Mouse (Mus musculus) adrenal gland, postnatal 10 days (tissue): ENCODE results near the gene Mybl2. TPM values are rescaled to one million over a fixed set of nuclear protein-coding genes. Genes with fewer than 3 reads are reported as not detected.
"Not testable (repeated sequence)": the region's sequence is repeated elsewhere in the genome, so short reads cannot be mapped to it uniquely, and the experiment has no call there.

Source experiments
- DNase-seq: peaks from one replicate; pipeline ENCODE4 v3.0.0; 2021; ENCODE audit warnings: mixed read lengths
- long read RNA-seq, 2 experiments: library from polyadenylated mRNA; stranded (forward); transcript quantifications; one replicate each; pipeline ENCODE4 v2.0.0; 2021
- total RNA-seq, 2 experiments: library from RNA; stranded (reverse); gene quantifications; 2 replicates each; pipeline ENCODE4 v1.2.3; 2021

The Mybl2 gene
- 10 to 100 TPM in 1 of 2 experiments, 1 to 10 TPM in 1; 8.8 to 11.1 TPM for total RNA-seq
- long read RNA-seq, experiment 1, partial matches to known transcripts, result 2 of 4 reads
- long read RNA-seq, experiment 1, other reads (novel, unspliced or antisense), result 0 of 4 reads
- long read RNA-seq, experiment 2, partial matches to known transcripts, result 1 of 4 reads
- long read RNA-seq, experiment 2, other reads (novel, unspliced or antisense), result 1 of 4 reads

- DNase-seq, result peak; percentile 95
These were observed at the start of gene Mybl2 for GRCm38 (mm10) chr2:163054335-163054840. TSS of gene Mybl2 (plus strand) at chr2:163054687.

- DNase-seq, result no peak
These were observed 47.2 kb upstream of the Mybl2 start for GRCm38 (mm10) chr2:163007299-163007698.

- DNase-seq, result peak; percentile 96
These were observed 37.4 kb upstream of the Mybl2 start, which contains the start of gene Ift52 for GRCm38 (mm10) chr2:163016916-163017743. TSS of gene Ift52 (plus strand) at chr2:163017354.

- peak; percentile 11 for DNase-seq
These were observed 23.2 kb upstream of the Mybl2 start for GRCm38 (mm10) chr2:163031289-163031688.

- no peak for DNase-seq
These were observed 22.7 kb upstream of the Mybl2 start for GRCm38 (mm10) chr2:163031757-163032156.

- DNase-seq, result no peak
These were observed 21.9 kb upstream of the Mybl2 start for GRCm38 (mm10) chr2:163032622-163033021.

- DNase-seq, result no peak
These were observed 14.5 kb upstream of the Mybl2 start for GRCm38 (mm10) chr2:163039940-163040339.

GRCm38 (mm10) chr2:163048125-163048524, 6.4 kb upstream of the Mybl2 start:
- peak; percentile 82 for DNase-seq

GRCm38 (mm10) chr2:163049116-163049515, 5.4 kb upstream of the Mybl2 start:
- no peak for DNase-seq

- no peak for DNase-seq
These were observed 2.8 kb upstream of the Mybl2 start for GRCm38 (mm10) chr2:163051691-163052090.

- no peak for DNase-seq
These were observed 2.4 kb upstream of the Mybl2 start for GRCm38 (mm10) chr2:163052101-163052500.

GRCm38 (mm10) chr2:163052826-163053225, 1.7 kb upstream of the Mybl2 start:
- DNase-seq, result no peak

GRCm38 (mm10) chr2:163054891-163055494, 506 bp downstream of the Mybl2 start:
- peak; percentile 27 for DNase-seq

GRCm38 (mm10) chr2:163055715-163056114, 1.2 kb downstream of the Mybl2 start:
- DNase-seq, result peak; percentile 69

- DNase-seq, result no peak
These were observed 2.1 kb downstream of the Mybl2 start for GRCm38 (mm10) chr2:163056584-163056983.

- DNase-seq, result not testable (repeated sequence)
These were observed 4.5 kb downstream of the Mybl2 start for GRCm38 (mm10) chr2:163058981-163059380.

- DNase-seq, result no peak
These were observed 6.1 kb downstream of the Mybl2 start for GRCm38 (mm10) chr2:163060630-163061029.

GRCm38 (mm10) chr2:163061203-163062118, 7.0 kb downstream of the Mybl2 start:
- DNase-seq, result no peak

- no peak for DNase-seq
These were observed 7.6 kb downstream of the Mybl2 start for GRCm38 (mm10) chr2:163062119-163062508.

GRCm38 (mm10) chr2:163066326-163066725, 11.8 kb downstream of the Mybl2 start:
- no peak for DNase-seq

GRCm38 (mm10) chr2:163067233-163067632, 12.7 kb downstream of the Mybl2 start:
- DNase-seq, result no peak

- no peak for DNase-seq
These were observed 15.7 kb downstream of the Mybl2 start for GRCm38 (mm10) chr2:163070213-163070612.
